Mouse (Mus musculus): Measurements from ENCODE around the gene Elp1.

Gene Elp1

DNA sequence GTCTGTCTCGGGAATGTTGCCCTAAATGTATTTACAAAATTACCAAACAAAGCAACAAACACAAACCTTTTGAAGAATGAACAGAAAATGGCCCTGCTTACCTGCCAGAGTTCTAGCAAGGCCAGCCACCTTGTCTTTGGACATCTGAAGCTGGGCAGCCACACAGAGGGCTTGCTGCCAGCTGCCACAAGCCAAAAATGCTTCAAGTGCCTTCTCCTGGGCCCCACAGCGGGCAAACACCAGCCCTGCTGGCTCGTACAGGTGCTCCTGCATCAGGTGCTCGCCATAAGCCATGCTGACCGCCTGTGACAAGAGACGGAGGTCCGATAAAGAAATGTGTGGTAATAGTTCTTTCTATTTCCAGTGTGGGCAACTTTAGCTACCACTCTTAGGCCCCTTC is 33.2 kb downstream of the Elp1 start:
- DNase-seq (ENCODE audit: low spot score), result no peak

DNA sequence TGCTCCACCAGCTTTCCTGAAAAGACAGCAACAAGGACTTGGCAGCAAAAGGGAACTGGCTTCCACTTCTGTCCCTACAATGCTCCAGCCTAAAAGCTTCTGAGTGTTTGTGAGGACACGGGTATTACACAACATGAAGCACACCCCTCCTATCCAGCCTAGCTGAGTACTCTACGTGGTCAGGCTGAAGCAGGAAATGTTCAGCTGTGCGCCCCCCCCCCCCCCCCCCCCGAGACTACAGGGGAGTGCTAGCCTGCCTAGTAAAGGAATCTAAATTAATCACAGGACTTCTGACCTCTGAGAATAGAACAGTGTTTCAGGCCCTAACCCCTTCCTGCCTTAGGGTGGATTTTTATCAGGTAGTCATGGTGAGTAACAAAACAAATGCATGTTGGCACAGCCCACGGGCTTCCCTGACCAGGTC is 34.3 kb downstream of the Elp1 start:
- no peak for DNase-seq (ENCODE audit: low spot score)

DNA sequence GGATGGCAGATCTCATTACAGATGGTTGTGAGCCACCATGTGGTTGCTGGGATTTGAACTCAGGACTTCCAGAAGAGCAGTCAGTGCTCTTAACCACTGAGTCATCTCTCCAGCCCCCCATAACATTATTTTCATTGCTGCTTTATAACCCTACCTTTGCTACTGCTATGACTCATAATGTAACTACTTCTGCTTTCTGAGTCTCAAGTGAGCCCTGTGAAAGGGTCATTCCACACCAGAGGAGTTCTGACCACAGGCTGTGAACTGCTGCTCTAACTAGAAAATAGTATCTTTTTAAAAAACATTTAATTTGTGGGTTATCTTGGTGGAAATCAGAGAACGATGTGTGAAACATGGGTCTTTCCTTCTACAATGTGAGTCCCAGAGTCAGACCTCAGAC is 44.4 kb downstream of the Elp1 start:
- no peak for DNase-seq (ENCODE audit: low spot score)

DNA sequence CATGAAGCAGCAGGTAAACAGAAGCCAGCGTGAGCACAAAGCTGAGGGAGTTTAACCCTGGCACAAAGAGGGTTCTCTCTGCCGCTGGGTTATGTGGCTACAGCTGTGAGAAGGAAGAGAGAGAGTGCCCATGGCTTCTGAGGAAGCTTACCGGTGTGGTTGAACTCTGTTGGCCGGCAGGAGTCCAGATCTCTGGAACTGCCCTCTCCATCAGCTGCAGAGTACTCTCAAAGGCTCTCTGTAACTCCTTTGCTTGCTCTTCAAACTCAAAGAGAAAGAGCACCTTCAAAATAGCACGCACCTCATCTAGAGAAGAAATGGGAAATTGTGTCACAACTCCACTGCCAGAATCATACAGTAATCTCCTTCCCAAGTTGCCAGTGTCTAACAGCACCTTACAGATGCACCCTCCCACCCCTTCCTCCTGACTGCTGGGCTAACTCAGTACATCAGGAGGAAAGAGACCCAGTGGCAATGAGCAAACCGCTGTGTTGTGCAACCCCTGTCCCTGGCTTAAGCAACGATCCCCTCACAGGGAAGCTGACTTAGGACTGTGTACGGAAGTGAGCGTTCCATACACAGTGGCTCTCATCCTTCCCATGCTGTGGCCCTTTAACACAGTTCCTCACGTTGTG is 45.0 kb downstream of the Elp1 start:
- no peak for DNase-seq (ENCODE audit: low spot score)

DNA sequence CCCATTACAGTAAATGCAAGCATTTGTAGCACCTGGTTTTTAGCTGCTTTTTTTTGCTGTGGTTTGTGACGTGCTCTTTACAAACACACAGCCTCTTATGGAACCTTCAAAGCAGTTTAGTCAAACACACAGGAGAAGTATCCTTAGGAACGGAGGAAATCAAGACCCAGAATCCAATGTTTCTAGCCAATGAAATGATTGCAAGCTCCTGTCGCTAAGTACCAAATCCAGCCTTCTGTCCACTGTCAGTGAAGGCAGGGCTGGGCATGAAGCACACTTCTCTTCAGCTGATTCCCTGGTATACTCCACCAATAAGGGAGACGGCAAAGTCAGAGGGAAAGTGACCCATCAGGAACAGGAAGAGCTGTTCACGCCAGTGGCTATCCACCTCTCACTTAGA is 46.1 kb downstream of the Elp1 start:
- DNase-seq (ENCODE audit: low spot score), result no peak

DNA sequence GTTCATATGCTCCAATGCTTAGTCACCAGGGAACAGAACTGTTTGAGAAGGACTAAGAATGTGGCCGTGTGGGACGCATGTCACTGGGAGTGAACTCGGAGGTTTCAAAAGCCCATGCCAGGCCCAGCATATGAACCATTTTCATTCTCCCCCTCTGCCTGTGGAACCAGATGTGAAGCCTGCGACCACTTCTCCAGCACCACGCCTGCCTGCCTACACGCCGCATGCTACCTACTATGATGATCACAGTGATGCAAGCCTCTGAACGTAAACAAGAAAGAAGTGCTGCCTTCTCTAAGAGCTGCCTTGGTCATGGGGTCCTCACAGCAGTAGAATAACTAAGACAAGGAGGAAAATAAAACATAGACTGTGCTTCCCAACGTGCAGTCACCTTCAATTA is 54.7 kb downstream of the Elp1 start:
- no peak for DNase-seq (ENCODE audit: low spot score)

DNA sequence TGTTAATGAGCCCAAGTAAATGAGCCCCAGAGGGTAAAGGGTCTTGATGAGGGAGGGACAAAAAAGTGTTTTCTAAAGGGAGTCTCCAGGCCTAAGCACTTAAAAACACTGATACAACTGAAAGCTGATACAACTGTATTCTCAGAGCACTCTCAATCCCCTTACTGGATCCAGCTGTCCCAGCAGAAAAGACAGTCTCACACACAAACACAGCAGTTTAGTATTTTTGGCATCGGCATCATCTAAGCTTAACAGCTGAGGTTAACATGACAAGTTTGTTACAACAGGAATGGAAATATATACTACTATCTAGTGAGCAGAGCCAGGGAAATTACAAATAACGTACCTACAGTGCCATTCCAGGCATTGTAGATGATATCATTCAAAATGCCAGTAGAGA is 55.8 kb downstream of the Elp1 start:
- no peak for DNase-seq (ENCODE audit: low spot score)

DNA sequence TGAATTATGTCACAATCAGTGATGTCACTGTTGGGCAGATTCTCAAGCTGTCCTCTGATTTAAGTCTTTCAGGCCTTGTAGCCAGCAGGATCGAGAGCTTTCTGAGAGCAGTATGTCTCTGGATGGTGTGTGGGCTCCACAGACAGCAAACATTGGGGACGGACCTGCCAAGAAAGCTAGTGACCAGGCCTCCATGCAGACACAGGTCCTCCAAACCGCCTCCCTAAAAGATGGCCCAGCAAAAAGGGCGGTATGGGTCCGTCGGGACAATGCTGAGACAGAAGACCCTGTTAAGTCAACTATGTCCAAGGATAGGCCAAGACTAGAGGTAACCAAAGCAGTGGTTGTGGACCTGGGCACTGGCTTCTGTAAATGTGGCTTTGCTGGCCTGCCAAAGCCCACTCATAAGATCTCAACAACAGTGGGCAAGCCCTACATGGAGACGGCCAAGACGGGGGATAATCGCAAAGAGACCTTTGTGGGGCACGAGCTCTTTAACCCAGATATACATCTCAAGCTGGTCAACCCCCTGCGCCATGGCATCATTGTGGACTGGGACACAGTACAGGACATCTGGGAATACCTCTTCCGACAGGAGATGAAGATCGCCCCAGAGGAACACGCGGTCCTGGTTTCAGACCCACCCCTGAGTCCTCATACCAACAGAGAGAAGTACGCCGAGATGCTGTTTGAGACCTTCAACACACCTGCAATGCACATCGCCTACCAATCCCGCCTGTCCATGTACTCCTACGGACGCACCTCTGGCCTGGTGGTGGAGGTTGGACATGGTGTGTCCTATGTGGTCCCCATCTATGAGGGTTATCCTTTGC is 58.6 kb downstream of the Elp1 start, which contains the start of gene Actl7a:
Actl7a (plus strand) TSS at position 51 of the 833 bp plus-strand sequence.
- no peak for DNase-seq (ENCODE audit: low spot score)

DNA sequence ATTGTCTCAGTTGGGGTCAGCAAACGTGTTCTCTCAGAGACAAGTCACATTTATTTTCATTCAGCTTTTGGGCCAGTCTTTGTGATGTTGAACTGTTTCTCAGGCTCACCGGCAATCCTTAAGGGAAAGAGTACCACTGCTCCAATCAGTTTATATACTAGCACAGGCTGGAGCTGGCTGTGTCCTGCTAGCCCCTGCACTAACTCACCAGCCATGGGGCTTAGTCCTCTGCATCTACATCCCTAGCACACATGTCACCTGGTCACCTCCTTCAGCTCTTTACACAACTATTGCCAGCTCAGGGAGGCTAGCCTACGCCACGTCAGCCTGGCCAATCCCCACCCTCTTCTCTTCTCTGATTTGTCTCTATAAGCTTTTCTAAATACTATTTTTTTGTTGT is 59.4 kb downstream of the Elp1 start:
- DNase-seq (ENCODE audit: low spot score), result no peak

DNA sequence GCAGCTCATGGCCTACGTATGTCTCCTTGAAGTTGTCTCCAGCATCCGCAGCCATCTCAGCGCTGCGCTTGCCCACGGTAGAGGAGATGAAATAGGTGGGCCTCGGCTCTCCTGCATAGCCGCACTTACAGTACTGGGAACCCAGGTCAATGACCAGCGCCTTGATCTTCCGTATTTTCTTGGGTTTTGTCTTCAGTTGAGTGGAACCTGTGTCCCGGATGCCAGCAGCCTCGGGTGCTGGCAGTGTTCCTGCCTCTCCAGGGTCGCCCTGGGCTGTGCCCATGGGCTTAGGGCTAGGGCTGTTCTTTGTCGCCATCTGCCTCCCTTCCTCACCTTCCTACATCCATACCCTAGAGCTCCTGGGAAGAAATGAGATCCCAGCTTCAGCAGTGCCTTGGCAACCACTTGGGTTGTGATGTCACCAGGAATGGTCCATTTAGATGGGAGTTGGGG is 61.1 kb downstream of the Elp1 start, which contains the start of gene Actl7b:
Actl7b (minus strand) TSS at position 403 of the 453 bp plus-strand sequence.
- DNase-seq (ENCODE audit: low spot score), result no peak

DNA sequence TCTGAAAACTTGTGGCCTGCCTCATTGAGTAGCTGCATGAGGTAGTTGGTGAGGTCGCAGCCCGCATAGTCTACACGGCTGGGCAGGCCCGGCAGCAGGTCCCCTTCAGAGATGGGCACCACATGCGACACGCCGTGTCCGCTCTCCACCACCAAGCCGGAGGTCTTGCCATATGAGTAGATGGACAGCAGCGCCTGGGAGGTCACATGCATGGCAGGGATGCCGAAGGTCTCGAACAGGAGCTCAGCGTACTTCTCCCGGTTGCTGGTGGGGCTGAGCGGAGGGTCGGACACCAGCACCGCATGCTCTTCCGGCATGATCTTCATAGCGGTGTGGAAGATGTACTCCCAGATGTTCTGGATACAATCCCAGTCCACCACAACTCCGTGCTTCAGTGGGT is 61.5 kb downstream of the Elp1 start:
- no peak for DNase-seq (ENCODE audit: low spot score)

DNA sequence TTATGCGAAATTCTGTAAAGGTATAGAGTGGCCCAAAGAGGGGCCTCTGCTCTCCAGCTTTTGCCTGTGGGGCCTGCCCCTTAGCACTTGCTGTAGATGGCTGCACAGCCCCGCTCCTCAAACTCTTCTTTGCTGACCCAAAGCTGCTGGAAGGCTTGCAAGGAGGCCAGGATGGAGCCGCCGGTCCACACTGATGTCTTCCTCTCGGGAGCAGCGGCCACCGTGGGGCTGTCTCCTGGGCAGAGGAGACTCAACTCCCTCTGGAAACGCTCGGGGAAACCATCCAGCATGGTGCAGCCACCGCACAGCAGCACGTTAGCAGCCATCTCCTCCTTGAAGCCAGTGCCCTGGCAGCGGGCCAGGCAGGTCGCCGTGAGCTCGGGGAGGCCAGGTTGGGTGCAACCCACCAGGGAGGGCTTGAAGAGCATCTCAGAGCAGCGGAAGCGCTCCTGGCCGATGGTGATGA is 62.1 kb downstream of the Elp1 start, which contains the start of gene Gm26657:
Gm26657 (plus strand) TSS at position 51 of the 466 bp plus-strand sequence.
- no peak for DNase-seq (ENCODE audit: low spot score)

DNA sequence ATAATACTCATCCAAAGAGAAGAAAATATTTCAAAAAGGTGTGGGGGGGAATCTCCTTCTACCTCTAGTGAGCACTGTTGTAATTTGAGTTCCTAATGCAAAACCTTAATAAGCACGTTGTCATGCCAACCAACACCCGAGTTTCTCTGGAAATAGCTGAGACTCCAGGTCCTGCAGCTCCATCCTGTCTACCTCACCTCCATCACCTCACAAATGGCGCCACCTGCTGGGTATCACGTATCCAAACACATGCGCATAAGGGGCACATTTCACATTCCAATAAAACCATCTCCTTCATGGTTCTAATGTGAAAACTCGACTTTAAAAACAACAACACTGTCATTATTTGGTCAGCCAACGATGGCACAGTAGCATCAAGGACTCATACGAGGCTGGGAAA is 76.3 kb downstream of the Elp1 start:
- DNase-seq (ENCODE audit: low spot score), result no peak

DNA sequence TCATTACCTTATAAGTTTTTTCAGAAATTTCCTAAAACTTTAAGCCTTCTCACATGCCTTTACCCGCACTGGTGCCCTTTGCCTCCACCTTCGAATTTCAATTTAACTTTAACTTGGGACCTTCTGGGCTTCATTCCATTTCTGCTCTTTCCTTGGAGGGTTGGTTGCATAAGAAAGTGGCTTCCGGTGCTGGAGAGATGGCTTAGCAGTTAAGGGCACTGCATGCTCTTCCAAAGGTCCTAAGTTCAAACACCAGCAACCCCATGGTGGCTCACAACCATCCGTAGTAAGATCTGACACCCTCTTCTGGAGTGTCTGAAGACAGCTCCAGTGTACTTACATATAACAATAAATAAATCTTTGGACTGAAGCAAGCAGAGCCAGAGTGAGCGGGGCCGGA is 78.9 kb downstream of the Elp1 start:
- DNase-seq (ENCODE audit: low spot score), result no peak

DNA sequence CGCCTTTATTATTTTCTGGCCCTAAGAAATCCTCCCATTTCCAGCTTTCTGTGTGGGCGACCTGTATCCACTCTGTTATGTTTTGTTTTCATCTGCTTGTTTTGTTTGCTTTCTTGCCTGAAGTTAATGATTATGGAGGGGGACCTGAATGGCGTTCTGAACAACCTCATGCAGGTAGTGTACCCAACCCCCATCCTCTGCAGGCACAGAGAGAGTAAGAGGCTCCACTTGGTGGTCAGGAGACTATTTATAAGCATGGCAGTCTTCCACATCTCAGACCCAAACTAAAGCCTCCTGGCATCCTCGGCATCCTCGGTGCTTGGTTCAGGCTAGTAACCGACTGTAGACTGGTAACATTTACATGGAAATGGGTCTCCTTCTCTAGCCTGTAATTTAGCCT is 79.8 kb downstream of the Elp1 start:
- no peak for DNase-seq (ENCODE audit: low spot score)

DNA sequence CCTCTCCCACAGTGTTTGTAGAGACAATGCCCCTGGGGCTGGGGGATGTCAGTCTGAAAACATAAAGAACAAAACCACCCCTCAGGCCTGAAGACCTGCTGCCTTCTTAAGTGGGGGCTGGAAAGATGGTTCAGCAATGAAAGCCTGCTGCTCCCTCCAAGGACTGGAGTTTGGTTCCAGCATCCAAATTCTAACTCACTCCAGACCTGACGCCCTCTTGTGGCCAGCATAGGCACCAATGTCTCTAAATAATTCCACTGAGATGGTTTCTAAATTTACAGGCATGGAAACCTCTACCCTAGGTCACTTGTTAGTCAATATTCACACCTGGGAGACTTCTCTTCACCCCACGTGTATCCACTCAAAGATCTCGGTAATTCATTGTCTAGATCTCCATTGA is 80.7 kb downstream of the Elp1 start:
- DNase-seq (ENCODE audit: low spot score), result no peak

DNA sequence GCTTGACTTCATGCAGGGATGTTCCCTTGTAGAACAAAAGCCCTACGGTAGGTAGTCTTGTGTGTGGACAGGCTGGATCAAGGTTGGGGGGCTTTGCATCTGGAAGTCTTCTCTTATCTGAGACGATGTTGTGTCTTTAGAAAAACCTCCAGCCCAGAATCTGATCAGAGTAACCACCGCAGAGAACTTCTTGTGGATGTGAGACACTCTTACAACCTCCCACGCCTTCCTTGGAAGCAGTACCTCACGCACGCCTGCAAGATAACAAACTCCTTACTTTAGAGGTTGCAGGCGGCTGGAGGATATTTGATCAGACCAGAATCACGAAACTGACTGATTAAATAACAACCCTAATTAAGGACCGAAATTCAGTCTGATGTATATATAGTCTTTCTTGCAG is 81.7 kb downstream of the Elp1 start:
- DNase-seq (ENCODE audit: low spot score), result no peak

DNA sequence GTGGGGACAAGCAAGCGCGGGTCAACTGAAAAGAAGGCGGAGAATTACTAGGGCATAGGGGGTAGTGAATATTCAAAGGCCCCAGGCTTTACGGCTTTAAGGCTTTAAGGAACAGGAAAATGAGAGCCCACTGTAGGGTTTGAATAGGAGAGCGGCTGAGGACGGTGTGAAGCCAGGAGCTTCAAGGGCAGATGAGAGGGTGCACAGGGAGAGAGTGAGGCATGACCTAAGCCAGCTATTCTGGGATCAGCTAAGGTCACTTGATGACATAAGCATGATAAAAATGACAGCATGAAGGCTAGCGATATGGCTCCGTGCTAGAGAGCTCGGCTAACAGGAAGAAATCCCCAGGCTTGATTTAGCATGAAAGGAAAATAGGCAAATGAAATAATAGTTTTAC is 82.7 kb downstream of the Elp1 start:
- DNase-seq (ENCODE audit: low spot score), result no peak

DNA sequence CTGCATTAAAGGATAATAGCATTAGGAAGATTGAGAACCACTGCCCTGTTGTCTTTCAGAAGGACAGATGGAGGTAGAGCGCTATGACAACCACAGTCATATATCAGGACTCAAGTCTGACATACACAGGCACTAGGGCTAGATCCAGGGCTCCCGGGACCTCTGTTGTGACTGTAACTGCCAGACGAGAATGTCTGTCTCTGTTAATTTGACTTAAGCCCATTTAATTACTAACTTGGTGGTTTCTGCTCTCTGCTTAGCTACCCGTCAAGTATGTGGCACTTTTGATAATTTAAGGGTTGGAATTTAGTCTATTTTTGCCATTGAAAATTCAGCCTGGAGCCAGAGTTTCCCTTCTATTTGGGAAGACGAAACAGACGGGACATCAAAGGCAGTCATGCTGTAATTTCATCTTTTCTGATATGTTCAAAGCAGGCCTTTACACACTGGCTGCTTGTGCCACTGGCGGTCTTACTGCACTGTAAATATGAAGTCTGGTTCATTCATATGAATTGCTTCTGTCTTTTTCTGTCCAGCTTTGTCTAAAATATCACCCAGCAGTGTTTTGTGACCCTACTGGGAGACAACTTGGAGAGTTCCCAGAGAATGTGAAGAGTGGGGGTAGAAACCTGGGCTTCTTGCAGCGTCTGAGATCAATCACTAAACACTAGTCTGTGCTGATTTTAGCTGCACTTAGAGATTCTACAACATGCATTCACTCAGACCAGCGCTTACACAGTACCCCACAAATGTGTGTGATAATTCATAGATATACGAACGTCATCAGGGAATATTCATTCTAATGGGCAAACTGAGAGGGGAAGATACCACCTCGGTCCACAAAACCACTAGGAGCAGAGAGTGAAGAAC is 83.3 kb downstream of the Elp1 start:
- no peak for DNase-seq (ENCODE audit: low spot score)

DNA sequence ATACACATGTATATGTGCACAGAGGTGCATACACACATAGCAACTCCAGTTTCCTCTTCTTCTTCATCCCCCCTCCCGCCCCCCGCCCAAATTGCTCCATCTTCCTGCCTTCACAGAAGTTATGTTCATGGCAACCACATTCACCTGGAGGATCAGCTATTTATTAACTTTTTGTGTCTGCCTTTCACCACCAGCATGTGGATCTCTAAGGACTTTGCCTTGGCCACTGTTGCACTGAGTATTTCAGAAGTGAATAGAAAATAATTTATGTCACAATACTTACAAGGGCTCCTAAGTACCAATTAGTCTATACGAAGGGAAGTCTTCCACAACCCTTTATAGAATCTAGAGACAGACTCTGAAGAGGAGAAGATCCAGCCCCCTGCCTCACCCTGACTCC is 84.2 kb downstream of the Elp1 start:
- DNase-seq (ENCODE audit: low spot score), result no peak

DNA sequence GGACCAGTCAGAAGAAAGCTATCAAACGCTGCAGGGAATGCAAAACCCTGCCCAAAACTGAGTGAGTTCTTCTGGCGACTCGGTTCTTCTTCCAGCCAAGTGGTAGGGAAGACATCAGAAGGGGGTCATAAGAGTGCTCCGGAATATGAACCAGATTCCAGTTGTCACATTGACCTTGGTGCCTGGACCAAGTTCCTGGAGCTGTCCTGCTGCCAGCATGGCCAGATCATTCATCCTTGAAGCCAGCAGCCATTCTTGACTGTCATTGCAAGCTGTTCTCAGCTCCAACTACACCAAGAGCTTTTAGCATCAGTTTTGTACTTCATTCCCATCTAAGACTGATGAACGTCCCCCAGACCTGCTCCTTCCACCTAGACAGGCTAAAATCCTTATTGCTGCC is 85.3 kb downstream of the Elp1 start:
- DNase-seq (ENCODE audit: low spot score), result no peak

DNA sequence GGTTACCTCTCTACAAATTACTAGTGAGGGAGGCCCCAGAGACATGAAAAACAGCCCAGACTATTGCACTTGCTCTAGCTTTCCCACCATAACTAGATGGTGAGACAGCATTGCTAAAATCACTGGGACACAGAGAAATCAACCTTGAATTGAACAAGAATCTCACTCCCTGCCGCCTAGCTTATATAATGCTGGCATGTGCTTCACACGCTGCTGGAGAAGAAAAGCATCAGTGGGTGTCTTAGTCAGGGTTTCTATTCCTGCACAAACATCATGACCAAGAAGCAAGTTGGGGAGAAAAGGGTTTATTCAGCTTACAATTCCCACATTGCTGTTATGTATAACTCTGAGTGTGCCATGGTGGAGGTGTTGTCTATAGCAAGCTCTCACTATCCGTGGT is 89.0 kb downstream of the Elp1 start:
- no peak for DNase-seq (ENCODE audit: low spot score)
